Mouse (Mus musculus) megakaryocyte, embryonic 14.5 days (primary cell): ENCODE data around the gene Dzank1. TPM values are rescaled to one million over a fixed set of nuclear protein-coding genes. Genes with fewer than 3 reads are reported as not detected.
A peak's percentile ranks its signal among the peaks of the same experiment; 100 is the strongest.

ENCODE experiments used
- H3K27me3 ChIP-seq: replicated peaks from 2 replicates; pipeline ENCODE3; 2012; ENCODE audit warnings: inconsistent platforms
- H3K36me3 ChIP-seq: replicated peaks from 2 replicates; pipeline ENCODE3; 2012; ENCODE audit warnings: low read length, inconsistent platforms, mixed read lengths
- H3K4me1 ChIP-seq: 2 replicates; pipeline ENCODE4 v1.6.1; 2012; ENCODE audit warnings: inconsistent platforms
- H3K4me3 ChIP-seq: replicated peaks from 2 replicates; pipeline ENCODE3; 2012; ENCODE audit warnings: moderate library complexity, mild to moderate bottlenecking, inconsistent platforms
- H3K9me3 ChIP-seq: 2 replicates; pipeline ENCODE4 v1.6.1; 2012; ENCODE audit warnings: inconsistent platforms
- FLI1 ChIP-seq: IDR thresholded peaks from 2 replicates; pipeline ENCODE4 v1.6.1; 2012; ENCODE audit warnings: low read length, inconsistent platforms, mixed read lengths
- GATA1 ChIP-seq: IDR thresholded peaks from 3 replicates; pipeline ENCODE4 v1.6.1; 2012; ENCODE audit warnings: mixed read lengths, low read length, inconsistent platforms, borderline replicate concordance
- polyA plus RNA-seq: library from polyadenylated mRNA; stranded (reverse); fragments of >175 nt; gene quantifications from 2 replicates; pipeline ENCODE4 v1.2.3, GENCODE M21; 2012; ENCODE audit warnings: low replicate concordance; ENCODE audit not compliant: insufficient read depth

Dzank1 gene
- polyA plus RNA-seq, 1 experiment = 0.07 TPM

GRCm38 (mm10) chr2:144541246-144541645 is 14.0 kb upstream of the Dzank1 start:
- TF ChIP-seq GATA1 (no peak), FLI1 (no peak)
- Histone ChIP-seq H3K36me3 (peaks cover 78% of the 10 kb centered on the region), H3K4me1 (peaks cover 24% of the 10 kb centered on the region), H3K4me3 (no peak overlapping the region), H3K27me3 (no peaks in the 10 kb centered on the region), H3K9me3 (no peaks in the 10 kb centered on the region)

GRCm38 (mm10) chr2:144537123-144537522 is 9.9 kb upstream of the Dzank1 start:
- TF ChIP-seq GATA1 = no peak
- TF ChIP-seq FLI1 = no peak
- peaks cover 94% of the 10 kb centered on the region for H3K36me3 ChIP-seq
- no peaks in the 10 kb centered on the region for H3K27me3 ChIP-seq
- H3K9me3 ChIP-seq = no peaks in the 10 kb centered on the region
- H3K4me1 ChIP-seq = peaks cover 9% of the 10 kb centered on the region
- H3K4me3 ChIP-seq = no peak overlapping the region

GRCm38 (mm10) chr2:144527821-144528174 is 584 bp upstream of the Dzank1 start:
- H3K4me3 ChIP-seq = peak overlapping the region; percentile 95
- H3K4me1 ChIP-seq = peaks cover 36% of the 10 kb centered on the region
- H3K9me3 ChIP-seq = no peaks in the 10 kb centered on the region
- H3K27me3 ChIP-seq = peaks cover 19% of the 10 kb centered on the region
- peaks cover 30% of the 10 kb centered on the region for H3K36me3 ChIP-seq
- TF ChIP-seq FLI1 = no peak
- no peak for TF ChIP-seq GATA1

DNA sequence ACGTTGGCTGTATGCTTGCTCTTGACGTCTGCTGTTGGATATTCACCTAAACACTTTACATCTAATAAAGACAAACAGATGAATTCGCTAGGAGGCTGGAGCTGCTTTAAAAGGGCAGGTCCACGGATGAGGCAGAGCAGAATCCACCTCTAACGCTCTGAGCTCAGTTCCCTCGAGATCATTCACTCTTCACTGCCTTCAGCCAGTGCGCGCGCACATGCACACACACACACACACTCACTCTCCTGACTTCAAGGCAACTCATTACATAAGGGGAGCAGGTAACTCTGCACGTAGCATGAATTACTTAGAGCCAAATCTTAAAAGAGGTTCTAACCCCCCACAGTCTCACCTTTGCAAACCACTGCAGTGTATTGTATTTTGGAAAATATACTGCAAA is 1.4 kb downstream of the Dzank1 start:
- H3K9me3 ChIP-seq = no peaks in the 10 kb centered on the region
- H3K4me3 ChIP-seq = peak overlapping the region; percentile 28
- H3K27me3 ChIP-seq = peaks cover 19% of the 10 kb centered on the region
- TF ChIP-seq GATA1 (no peak), FLI1 (no peak)
- H3K4me1 ChIP-seq = peaks cover 34% of the 10 kb centered on the region
- H3K36me3 ChIP-seq = peaks cover 16% of the 10 kb centered on the region

DNA sequence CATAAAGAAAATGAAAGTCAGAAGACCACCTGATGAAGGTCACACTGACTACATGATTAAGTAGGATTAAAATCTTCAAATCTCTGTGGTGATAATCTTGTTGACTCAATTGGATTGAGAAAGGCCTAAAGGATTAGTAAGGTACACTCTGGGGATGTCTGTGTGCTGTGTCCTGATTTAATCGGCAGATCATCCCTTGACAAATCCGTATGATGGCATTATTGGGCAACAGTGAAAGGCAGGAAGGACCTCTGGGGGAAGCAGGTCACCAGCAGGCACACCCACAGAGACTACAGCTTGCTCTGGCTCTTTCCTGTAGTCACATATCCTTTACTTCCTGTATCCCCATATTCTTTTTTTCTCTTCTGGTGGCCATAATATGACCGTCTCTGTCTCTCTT is 7.4 kb downstream of the Dzank1 start:
- no peaks in the 10 kb centered on the region for H3K36me3 ChIP-seq
- peaks cover 4% of the 10 kb centered on the region; the same call in 1 of the 2 replicates for H3K4me1 ChIP-seq
- peaks cover 13% of the 10 kb centered on the region for H3K27me3 ChIP-seq
- H3K4me3 ChIP-seq = no peak overlapping the region
- TF ChIP-seq GATA1 (no peak), FLI1 (no peak)
- no peaks in the 10 kb centered on the region for H3K9me3 ChIP-seq

GRCm38 (mm10) chr2:144514619-144515018 is 12.6 kb downstream of the Dzank1 start:
- Histone ChIP-seq H3K4me1 (no peaks in the 10 kb centered on the region), H3K27me3 (peaks cover 14% of the 10 kb centered on the region), H3K36me3 (no peaks in the 10 kb centered on the region), H3K4me3 (no peak overlapping the region), H3K9me3 (no peaks in the 10 kb centered on the region)
- TF ChIP-seq GATA1 (no peak), FLI1 (no peak)

GRCm38 (mm10) chr2:144502134-144502533 is 25.1 kb downstream of the Dzank1 start:
- Histone ChIP-seq H3K36me3 (no peaks in the 10 kb centered on the region), H3K9me3 (no peaks in the 10 kb centered on the region), H3K27me3 (peaks cover 11% of the 10 kb centered on the region), H3K4me3 (no peak overlapping the region), H3K4me1 (no peaks in the 10 kb centered on the region)
- TF ChIP-seq FLI1 = no peak
- no peak for TF ChIP-seq GATA1

- TF ChIP-seq GATA1 (no peak), FLI1 (no peak)
- Histone ChIP-seq H3K4me1 (no peaks in the 10 kb centered on the region), H3K27me3 (peaks cover 9% of the 10 kb centered on the region), H3K36me3 (no peaks in the 10 kb centered on the region), H3K9me3 (peaks cover 28% of the 10 kb centered on the region), H3K4me3 (no peak overlapping the region)
Measured at GRCm38 (mm10) chr2:144489342-144489741, 37.9 kb downstream of the Dzank1 start.

GRCm38 (mm10) chr2:144487476-144487875 is 39.7 kb downstream of the Dzank1 start:
- Histone ChIP-seq H3K4me3 (no peak overlapping the region), H3K4me1 (no peaks in the 10 kb centered on the region), H3K9me3 (peaks cover 23% of the 10 kb centered on the region), H3K27me3 (peaks cover 9% of the 10 kb centered on the region), H3K36me3 (no peaks in the 10 kb centered on the region)
- TF ChIP-seq FLI1 = no peak
- no peak for TF ChIP-seq GATA1

GRCm38 (mm10) chr2:144485439-144485838 is 41.8 kb downstream of the Dzank1 start:
- Histone ChIP-seq H3K4me1 (no peaks in the 10 kb centered on the region), H3K9me3 (peaks cover 11% of the 10 kb centered on the region), H3K4me3 (no peak overlapping the region), H3K36me3 (no peaks in the 10 kb centered on the region), H3K27me3 (peaks cover 6% of the 10 kb centered on the region)
- TF ChIP-seq FLI1 (no peak), GATA1 (no peak)

- H3K4me3 ChIP-seq = no peak overlapping the region
Measured at GRCm38 (mm10) chr2:144484084-144484483, 43.1 kb downstream of the Dzank1 start.

More at GRCm38 (mm10) chr2:144484084-144484483, 43.1 kb downstream of the Dzank1 start:
- Histone ChIP-seq H3K4me1 (no peaks in the 10 kb centered on the region), H3K27me3 (peaks cover 10% of the 10 kb centered on the region), H3K9me3 (peaks cover 11% of the 10 kb centered on the region), H3K36me3 (no peaks in the 10 kb centered on the region)
- TF ChIP-seq FLI1 (no peak), GATA1 (no peak)
